Mouse (Mus musculus) olfactory bulb, adult 2 months (tissue): Measurements from ENCODE around the gene Kdm6b.

Source experiments
- CTCF ChIP-seq: fragments of 200-500 bp; IDR thresholded peaks from 2 replicates; pipeline ENCODE4 v1.5.1; 2012; ENCODE audit warnings: low read depth, mild to moderate bottlenecking, low read length, moderate library complexity; ENCODE audit not compliant: insufficient read depth
- POLR2A ChIP-seq: fragments of 200-500 bp; IDR thresholded peaks from 2 replicates; pipeline ENCODE4 v1.6.1; 2012; ENCODE audit warnings: mild to moderate bottlenecking, low read depth, low read length, moderate library complexity; ENCODE audit not compliant: insufficient read depth

DNA sequence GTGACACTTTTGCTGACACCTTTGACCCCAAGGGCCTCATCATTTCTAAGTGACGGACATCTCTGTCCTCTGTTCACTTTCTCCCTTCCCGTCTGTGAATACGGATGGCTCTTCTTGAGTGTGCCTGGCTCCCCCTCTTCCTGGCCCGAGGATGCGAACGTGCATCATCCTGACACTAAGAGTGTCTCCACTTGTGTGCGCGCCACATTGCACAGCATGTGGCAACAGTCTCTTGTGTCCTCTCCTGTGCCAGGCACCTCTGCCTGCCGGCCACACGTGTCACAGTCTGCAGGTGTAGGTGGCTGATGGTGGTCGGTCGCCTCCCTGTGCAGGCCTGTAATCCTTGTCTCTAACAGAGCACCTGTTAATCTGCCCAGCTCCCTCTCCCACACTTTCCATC is 41.9 kb downstream of the Kdm6b start:
- TF ChIP-seq POLR2A, result no peak
- no peak for TF ChIP-seq CTCF
